Mouse (Mus musculus): ENCODE results near the gene Lpp. TPM values are rescaled to one million over a fixed set of nuclear protein-coding genes. Genes with fewer than 3 reads are reported as not detected.

The Lpp gene
- total RNA-seq, 2 experiments from 2014 or later: 17.7 to 18.0 TPM

- DNase-seq: no peak
- no peak overlapping the region for H3K4me3 ChIP-seq
- intact Hi-C loops (cut with DNase I): no loop called here
- TF ChIP-seq CTCF (IDR thresholded peaks at IDR 0.05): no peak
- H3K27ac ChIP-seq: no peak overlapping the region
These were observed 270.8 kb downstream of the Lpp start for GRCm38 (mm10) chr16:24664131-24664530.

- Histone ChIP-seq H3K27ac (no peak overlapping the region), H3K4me3 (no peak overlapping the region)
- no peak for DNase-seq
- no peak for TF ChIP-seq CTCF (IDR thresholded peaks at IDR 0.05)
- intact Hi-C loops (cut with DNase I): no loop called here
These were observed 276.6 kb downstream of the Lpp start for GRCm38 (mm10) chr16:24669718-24670460.

- intact Hi-C loops (cut with DNase I): no loop called here
- Histone ChIP-seq H3K27ac (no peak overlapping the region), H3K4me3 (no peak overlapping the region)
- DNase-seq: no peak
- no peak for TF ChIP-seq CTCF (IDR thresholded peaks at IDR 0.05)
These were observed 285.6 kb downstream of the Lpp start for GRCm38 (mm10) chr16:24678942-24679341.

- no peak for TF ChIP-seq CTCF (IDR thresholded peaks at IDR 0.05)
- no peak overlapping the region for H3K27ac ChIP-seq
- intact Hi-C loops (cut with DNase I): no loop called here
- no peak for DNase-seq
- H3K4me3 ChIP-seq: no peak overlapping the region
These were observed 301.8 kb downstream of the Lpp start for GRCm38 (mm10) chr16:24695062-24695461.

- intact Hi-C loops (cut with DNase I): no loop called here
- H3K27ac ChIP-seq: no peak overlapping the region
- TF ChIP-seq CTCF (IDR thresholded peaks at IDR 0.05): no peak
- no peak for DNase-seq
- no peak overlapping the region for H3K4me3 ChIP-seq
These were observed 310.9 kb downstream of the Lpp start for GRCm38 (mm10) chr16:24704215-24704614.

- Histone ChIP-seq H3K27ac (no peak overlapping the region), H3K4me3 (no peak overlapping the region)
- DNase-seq: no peak
- no peak for TF ChIP-seq CTCF (IDR thresholded peaks at IDR 0.05)
- intact Hi-C loops (cut with DNase I): no loop called here
These were observed 330.3 kb downstream of the Lpp start for GRCm38 (mm10) chr16:24723641-24724040.

GRCm38 (mm10) chr16:24732751-24733150 is 339.4 kb downstream of the Lpp start:
- TF ChIP-seq CTCF (IDR thresholded peaks at IDR 0.05): no peak
- intact Hi-C loops (cut with DNase I): no loop called here
- DNase-seq: no peak
- Histone ChIP-seq H3K27ac (no peak overlapping the region; the same call in 1 of the 2 replicates), H3K4me3 (no peak overlapping the region)

- no peak overlapping the region for H3K4me3 ChIP-seq
- H3K27ac ChIP-seq: no peak overlapping the region; the same call in 1 of the 2 replicates
- no peak for DNase-seq
- no peak for TF ChIP-seq CTCF (IDR thresholded peaks at IDR 0.05)
- intact Hi-C loops (cut with DNase I): no loop called here
These were observed 340.0 kb downstream of the Lpp start for GRCm38 (mm10) chr16:24733321-24733720.

GRCm38 (mm10) chr16:24735754-24736153 is 342.4 kb downstream of the Lpp start:
- no peak for TF ChIP-seq CTCF (IDR thresholded peaks at IDR 0.05)
- H3K4me3 ChIP-seq: no peak overlapping the region
- H3K27ac ChIP-seq: no peak overlapping the region
- no peak for DNase-seq
- intact Hi-C loops (cut with DNase I): no loop called here

- intact Hi-C loops (cut with DNase I): no loop called here
- DNase-seq: no peak
- no peak for TF ChIP-seq CTCF (IDR thresholded peaks at IDR 0.05)
- H3K27ac ChIP-seq: no peak overlapping the region
- no peak overlapping the region for H3K4me3 ChIP-seq
These were observed 344.2 kb downstream of the Lpp start for GRCm38 (mm10) chr16:24737362-24738057.

- no peak for DNase-seq
- 0 out of 2 replicates have a peak, but pooled peaks have one; percentile 1 for TF ChIP-seq CTCF (IDR thresholded peaks at IDR 0.05)
- no peak overlapping the region for H3K4me3 ChIP-seq
- intact Hi-C loops (cut with DNase I): no loop called here
- H3K27ac ChIP-seq: no peak overlapping the region
These were observed 347.4 kb downstream of the Lpp start for GRCm38 (mm10) chr16:24740714-24741113.

GRCm38 (mm10) chr16:24749816-24750215 is 356.5 kb downstream of the Lpp start:
- no peak for TF ChIP-seq CTCF (IDR thresholded peaks at IDR 0.05)
- H3K27ac ChIP-seq: no peak overlapping the region
- H3K4me3 ChIP-seq: no peak overlapping the region
- intact Hi-C loops (cut with DNase I): no loop called here
- no peak for DNase-seq

GRCm38 (mm10) chr16:24756141-24756540 is 362.8 kb downstream of the Lpp start:
- Histone ChIP-seq H3K27ac (no peak overlapping the region), H3K4me3 (no peak overlapping the region)
- no peak for TF ChIP-seq CTCF (IDR thresholded peaks at IDR 0.05)
- intact Hi-C loops (cut with DNase I): no loop called here
- no peak for DNase-seq
